Mouse (Mus musculus) bone marrow, adult 2 months (tissue): ENCODE data around the gene Epb41l2. TPM values are rescaled to one million over a fixed set of nuclear protein-coding genes. Genes with fewer than 3 reads are reported as not detected.

Source experiments
- H3K27ac ChIP-seq: fragments of 200-500 bp; 2 replicates; pipeline ENCODE4 v1.5.1; 2012; ENCODE audit warnings: low read depth, mild to moderate bottlenecking, control low read depth, inconsistent platforms, low read length; ENCODE audit not compliant: control insufficient read depth, poor library complexity, insufficient read depth
- H3K4me1 ChIP-seq: fragments of 200-500 bp; 2 replicates; pipeline ENCODE4 v1.6.1; 2011; ENCODE audit warnings: low read length; ENCODE audit not compliant: control insufficient read depth, insufficient read depth
- H3K4me3 ChIP-seq: fragments of 200-500 bp; replicated peaks from 2 replicates; pipeline ENCODE3; 2011; ENCODE audit warnings: mild to moderate bottlenecking, low read depth, low read length, control low read depth; ENCODE audit not compliant: control insufficient read depth
- CTCF ChIP-seq: fragments of 200-500 bp; IDR thresholded peaks from 2 replicates; pipeline ENCODE4 v1.5.1; 2011; ENCODE audit warnings: low read length, control low read depth; ENCODE audit not compliant: control insufficient read depth, insufficient read depth
- POLR2A ChIP-seq: fragments of 200-500 bp; IDR thresholded peaks from 2 replicates; pipeline ENCODE4 v1.6.1; 2011; ENCODE audit warnings: low read depth, mild to moderate bottlenecking, control low read depth, low read length, borderline replicate concordance; ENCODE audit not compliant: control insufficient read depth
- WGBS: fragments of 180-500 bp; shearing (Covaris S2); methylation state at CpG from one replicate; pipeline ENCODE4 v1.1.7; 2018; 5-methylcytosine and 5-hydroxymethylcytosine counted together
- polyA plus RNA-seq: library from polyadenylated mRNA; stranded (reverse); fragments of >200 nt; gene quantifications from 2 replicates; pipeline ENCODE4 v1.2.4, GENCODE M21; 2011; ENCODE audit warnings: low replicate concordance; ENCODE audit not compliant: missing spikeins, insufficient read depth, insufficient read length

The Epb41l2 gene
- polyA plus RNA-seq, 1 experiment = 34.9 TPM

- H3K4me1 ChIP-seq = peaks cover 4% of the 10 kb centered on the region
- H3K27ac ChIP-seq = no peak overlapping the region
- H3K4me3 ChIP-seq = no peak overlapping the region
- TF ChIP-seq CTCF (no peak), POLR2A (no peak)
- WGBS = 83% methylated on average over 14 of the region's 14 CpGs
Measured at GRCm38 (mm10) chr10:25408136-25408650, 48.6 kb downstream of the Epb41l2 start.

GRCm38 (mm10) chr10:25411836-25412373 lies 52.3 kb downstream of the Epb41l2 start:
- TF ChIP-seq POLR2A (no peak), CTCF (no peak)

DNA sequence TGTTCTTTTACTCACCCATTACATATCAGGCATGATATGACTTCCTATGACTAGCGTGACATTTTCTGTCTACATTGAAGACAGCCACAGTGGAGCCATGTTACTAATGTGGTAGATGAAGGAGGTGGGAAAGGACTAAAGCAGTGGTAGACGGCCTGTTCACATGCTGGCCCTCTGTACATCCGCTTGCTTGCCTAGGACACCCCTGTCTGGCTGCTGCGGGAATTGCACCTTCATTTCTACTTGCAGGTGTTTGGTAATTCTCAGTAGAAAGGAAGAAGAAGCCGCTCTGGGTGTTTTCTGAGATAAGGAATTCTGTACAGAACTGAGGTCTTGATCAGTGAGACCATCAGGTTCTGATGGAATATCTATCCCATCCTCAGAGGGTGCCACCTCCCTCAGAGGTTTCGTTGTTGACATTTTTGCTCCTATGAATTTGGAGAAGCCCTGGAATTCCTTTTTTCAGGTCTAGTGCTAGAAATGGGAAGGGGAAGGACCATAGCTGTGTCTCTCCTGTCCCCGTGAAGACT lies 55.7 kb downstream of the Epb41l2 start:
- Histone ChIP-seq H3K4me3 (no peak overlapping the region), H3K4me1 (peaks cover 1% of the 10 kb centered on the region; the same call in 1 of the 2 replicates), H3K27ac (no peak overlapping the region)
- TF ChIP-seq CTCF = peak; percentile 52
- no peak for TF ChIP-seq POLR2A
- 63% methylated on average over 7 of the region's 7 CpGs for WGBS

More at GRCm38 (mm10) chr10:25411836-25412373, 52.3 kb downstream of the Epb41l2 start:
- peaks cover 1% of the 10 kb centered on the region; the same call in 1 of the 2 replicates for H3K4me1 ChIP-seq
- H3K27ac ChIP-seq = no peak overlapping the region
- H3K4me3 ChIP-seq = no peak overlapping the region
- 78% methylated on average over 6 of the region's 6 CpGs for WGBS

GRCm38 (mm10) chr10:25416696-25417095 lies 57.1 kb downstream of the Epb41l2 start:
- peaks cover 1% of the 10 kb centered on the region; the same call in 1 of the 2 replicates for H3K4me1 ChIP-seq
- H3K27ac ChIP-seq = no peak overlapping the region
- WGBS = 63% methylated on average over 5 of the region's 5 CpGs
- TF ChIP-seq POLR2A (no peak), CTCF (no peak)
- H3K4me3 ChIP-seq = no peak overlapping the region

- 30% methylated on average over 1 of the region's 1 CpGs for WGBS
- Histone ChIP-seq H3K27ac (no peak overlapping the region), H3K4me1 (no peaks in the 10 kb centered on the region; the same call in 1 of the 2 replicates), H3K4me3 (no peak overlapping the region)
- TF ChIP-seq CTCF (no peak), POLR2A (no peak)
Measured at GRCm38 (mm10) chr10:25426058-25426457, 66.5 kb downstream of the Epb41l2 start.

GRCm38 (mm10) chr10:25426814-25427213 lies 67.2 kb downstream of the Epb41l2 start:
- WGBS = 59% methylated on average over 4 of the region's 4 CpGs
- no peaks in the 10 kb centered on the region; the same call in 1 of the 2 replicates for H3K4me1 ChIP-seq
- no peak overlapping the region for H3K4me3 ChIP-seq
- H3K27ac ChIP-seq = no peak overlapping the region
- TF ChIP-seq CTCF = no peak
- no peak for TF ChIP-seq POLR2A

DNA sequence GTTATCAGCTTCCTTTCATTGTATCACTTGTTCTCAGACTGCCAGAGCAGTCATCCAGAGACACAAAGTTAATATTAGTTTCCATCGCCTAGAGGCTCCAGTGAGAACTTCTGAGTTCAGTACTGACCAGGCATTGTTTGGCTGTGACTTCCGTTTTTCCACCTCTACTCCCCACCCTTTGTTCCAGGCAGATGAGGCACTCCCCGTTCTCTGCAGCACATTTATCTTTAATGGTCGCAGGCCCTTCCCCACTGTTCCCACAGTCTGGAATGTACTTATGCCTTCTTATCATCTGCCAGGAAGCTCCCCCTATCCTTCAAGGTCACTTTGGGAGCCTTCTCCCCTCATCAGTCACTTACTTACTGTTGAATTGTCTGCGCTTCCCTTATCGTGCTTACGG lies 67.9 kb downstream of the Epb41l2 start:
- Histone ChIP-seq H3K27ac (no peak overlapping the region), H3K4me1 (no peaks in the 10 kb centered on the region; the same call in 1 of the 2 replicates), H3K4me3 (no peak overlapping the region)
- TF ChIP-seq POLR2A (no peak), CTCF (no peak)
- WGBS = 86% methylated on average over 7 of the region's 7 CpGs

DNA sequence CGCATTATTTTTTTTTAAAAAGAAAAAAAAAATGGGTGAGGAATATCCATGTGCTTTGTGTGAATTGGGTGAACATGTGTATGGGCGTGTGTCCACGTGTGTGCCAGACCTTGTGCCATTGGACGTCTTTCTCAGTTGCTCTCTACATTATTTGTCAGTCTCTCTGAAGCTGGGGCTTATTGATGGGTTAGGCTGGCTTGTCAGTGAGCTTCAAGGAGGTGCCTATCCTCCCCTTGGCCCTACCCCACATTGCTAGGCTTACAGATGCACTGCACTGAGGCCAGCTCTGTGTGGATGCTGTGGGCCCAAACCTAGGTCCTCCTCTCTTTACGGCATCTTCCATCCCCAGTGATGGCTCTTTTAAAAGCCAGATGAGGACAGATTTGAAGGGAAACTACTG lies 69.1 kb downstream of the Epb41l2 start:
- no peak overlapping the region for H3K4me3 ChIP-seq
- no peak overlapping the region for H3K27ac ChIP-seq
- no peak for TF ChIP-seq CTCF
- TF ChIP-seq POLR2A = no peak
- no peaks in the 10 kb centered on the region; the same call in 1 of the 2 replicates for H3K4me1 ChIP-seq
- 80% methylated on average over 5 of the region's 5 CpGs for WGBS

- Histone ChIP-seq H3K4me1 (no peaks in the 10 kb centered on the region; the same call in 1 of the 2 replicates), H3K27ac (no peak overlapping the region), H3K4me3 (no peak overlapping the region)
- 85% methylated on average over 4 of the region's 4 CpGs for whole genome bisulfite sequencing
- TF ChIP-seq POLR2A = no peak
- no peak for TF ChIP-seq CTCF
Measured at GRCm38 (mm10) chr10:25429346-25429745, 69.7 kb downstream of the Epb41l2 start.
